Mouse (Mus musculus): ENCODE data around the gene Chst7.

- TF ChIP-seq POLR2A (IDR thresholded peaks at IDR 0.05; ENCODE audit: insufficient read length, low read depth) = no peak
- TF ChIP-seq MAX (IDR thresholded peaks at IDR 0.05; ENCODE audit: low read depth) = no peak
- TF ChIP-seq USF1 (IDR thresholded peaks at IDR 0.05; ENCODE audit: low read depth) = no peak
- TF ChIP-seq REST (IDR thresholded peaks at IDR 0.05; ENCODE audit: insufficient read depth, insufficient read length) = no peak
- no peak for TF ChIP-seq MYOD1 (IDR thresholded peaks at IDR 0.05; ENCODE audit: control insufficient read depth in 1 of 3, insufficient read length in 2 of 3, low read depth in 2 of 3)
- TF ChIP-seq E2F4 (IDR thresholded peaks at IDR 0.05; ENCODE audit: insufficient read depth) = no peak
- TF ChIP-seq TCF12 (IDR thresholded peaks at IDR 0.05; ENCODE audit: insufficient read depth, poor library complexity, severe bottlenecking) = no peak
- TF ChIP-seq MYOG (IDR thresholded peaks at IDR 0.05; ENCODE audit: control insufficient read depth in 1 of 3, insufficient read depth in 1 of 3, insufficient read length in 2 of 3, low read depth in 2 of 3) = no peak
- TF ChIP-seq CEBPB (IDR thresholded peaks at IDR 0.05; ENCODE audit: insufficient read depth, poor library complexity, severe bottlenecking) = no peak
- no peak for TF ChIP-seq POLR2AphosphoS2 (IDR thresholded peaks at IDR 0.05; ENCODE audit: insufficient read length, low read depth)
Observed at GRCm38 (mm10) chrX:20066636-20067035, 7.3 kb downstream of the Chst7 start.

All from myocyte (in vitro differentiated cells).